ENCODE assay signal across 13 mouse cellular contexts in the genomic region with DNA sequence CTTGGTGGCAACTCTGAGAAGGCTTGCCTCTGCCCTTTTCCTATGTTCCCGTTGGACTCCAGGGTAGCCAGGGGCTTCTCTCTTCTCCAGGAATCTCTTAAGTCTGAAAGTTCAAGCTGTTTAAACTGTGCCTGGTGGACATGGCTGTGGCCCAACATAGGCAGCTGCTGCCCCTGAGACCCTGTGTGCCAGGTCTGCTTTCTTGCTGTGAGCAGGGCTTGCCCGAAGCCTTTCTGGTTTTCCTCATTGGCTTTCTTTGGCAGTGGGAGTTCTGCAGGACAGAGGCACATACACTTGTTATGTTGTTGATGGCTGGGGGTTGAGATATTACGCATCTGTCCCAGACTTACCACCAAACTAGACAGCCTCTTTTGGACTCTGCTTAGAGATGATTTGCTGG.
"Had no signal": no experiment of that assay in that cellular context is flagged by ENCODE, and none has a peak within 500 bp of the region (broad histone marks: within the 10 kb centered on the region; RNA-seq: fewer than 3 reads in every experiment).

No protein-coding gene starts in this region.

- DNase-seq: kidney, adult 9 months; kidney, postnatal 36 days; layer of hippocampus, adult 9-11 months; lung, adult 18-20 months; lung, postnatal 36 days; midbrain, embryonic 14.5 days; retina, postnatal 1 day; thymus, postnatal 36 days had no signal

- H3K9ac ChIP-seq: liver, embryonic 14.5 days; neural tube, embryonic 13.5 days; stomach, embryonic 15.5 days had no signal

- H3K27me3 ChIP-seq: neural tube, embryonic 13.5 days; stomach, embryonic 15.5 days had no signal

- H3K4me3 ChIP-seq: midbrain, embryonic 10.5 days; neural tube, embryonic 13.5 days; stomach, embryonic 15.5 days had no signal

- H3K4me2 ChIP-seq: neural tube, embryonic 13.5 days; stomach, embryonic 15.5 days had no signal

- H3K36me3 ChIP-seq: midbrain, embryonic 10.5 days; neural tube, embryonic 13.5 days; stomach, embryonic 15.5 days had no signal

- H3K27ac ChIP-seq: kidney, postnatal 0 days; liver, embryonic 14.5 days; midbrain, embryonic 10.5 days; neural tube, embryonic 13.5 days; stomach, embryonic 15.5 days had no signal

- H3K9me3 ChIP-seq: midbrain, embryonic 10.5 days; neural tube, embryonic 13.5 days; stomach, embryonic 15.5 days had no signal
